Mouse (Mus musculus) forebrain, embryonic 12.5 days (tissue): ENCODE data around the gene Mmp11. TPM values are rescaled to one million over a fixed set of nuclear protein-coding genes. Genes with fewer than 3 reads are reported as not detected.

Experiments used
- ATAC-seq: fragments of 200-750 bp; cut with Nextera tagmentation; 2 replicates; pipeline ENCODE4 v1.8.0; 2017; ENCODE audit warnings: moderate TSS enrichment; ENCODE audit not compliant: low FRiP score
- H3K27ac ChIP-seq: fragments of 300-500 bp; sonication (generic); 2 replicates; pipeline ENCODE4 v1.5.1; 2016; ENCODE audit warnings: mild to moderate bottlenecking
- H3K27me3 ChIP-seq: fragments of 300-500 bp; sonication (generic); 2 replicates; pipeline ENCODE4 v1.6.1; 2016; ENCODE audit warnings: mild to moderate bottlenecking
- H3K36me3 ChIP-seq: fragments of 300-500 bp; sonication (generic); replicated peaks from 2 replicates; pipeline ENCODE4 v1.6.1; 2016; ENCODE audit warnings: mild to moderate bottlenecking
- H3K4me1 ChIP-seq: fragments of 300-500 bp; sonication (generic); 2 replicates; pipeline ENCODE4 v1.6.1; 2016
- H3K4me2 ChIP-seq: fragments of 300-500 bp; sonication (generic); 2 replicates; pipeline ENCODE4 v1.6.1; 2016; ENCODE audit warnings: mild to moderate bottlenecking, moderate library complexity
- H3K4me3 ChIP-seq: fragments of 300-500 bp; sonication (generic); replicated peaks from 2 replicates; pipeline ENCODE4 v1.5.1; 2016; ENCODE audit warnings: mild to moderate bottlenecking
- H3K9ac ChIP-seq: fragments of 300-500 bp; sonication (generic); 2 replicates; pipeline ENCODE4 v1.6.1; 2016; ENCODE audit warnings: mild to moderate bottlenecking
- H3K9me3 ChIP-seq: fragments of 300-500 bp; sonication (generic); 2 replicates; pipeline ENCODE4 v1.6.1; 2016
- WGBS: fragments of 180-500 bp; shearing (Covaris S2); methylation state at CpG from one replicate; pipeline ENCODE4 v1.1.7; 2016; 5-methylcytosine and 5-hydroxymethylcytosine counted together
- polyA plus RNA-seq: library from polyadenylated mRNA; unstranded; fragments of >200 nt; fragmentation: Nextera tagmentation; extraction: Ambion mirVana; gene quantifications from 2 replicates; pipeline ENCODE4 v1.2.1, GENCODE M21; 2016

The Mmp11 gene
- polyA plus RNA-seq, 1 experiment from 2014 or later = 33.3 TPM

DNA sequence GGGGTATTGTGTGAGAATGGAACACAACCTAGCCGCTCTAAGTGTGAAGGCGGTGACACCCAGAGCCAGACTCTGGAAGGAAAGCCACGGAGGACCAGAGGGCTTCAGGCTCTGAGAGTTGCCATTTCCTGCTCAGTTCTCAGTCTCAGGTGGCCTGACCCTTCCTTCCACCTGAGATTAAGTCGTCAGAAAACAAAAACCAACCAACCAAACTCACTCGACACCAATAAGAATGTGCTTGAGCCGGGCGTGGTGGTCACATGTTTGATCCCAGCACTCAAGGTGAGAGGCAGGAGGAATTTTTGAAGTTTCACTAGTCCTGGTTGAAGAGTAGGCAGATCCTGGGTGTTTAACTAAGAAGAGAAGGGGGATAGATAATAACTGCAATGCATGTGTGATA lies 9.6 kb upstream of the Mmp11 start:
- H3K9ac ChIP-seq = no peak overlapping the region
- no peak overlapping the region for H3K4me2 ChIP-seq
- ATAC-seq = no peak
- peaks cover 17% of the 10 kb centered on the region for H3K4me1 ChIP-seq
- no peaks in the 10 kb centered on the region for H3K9me3 ChIP-seq
- H3K4me3 ChIP-seq = no peak overlapping the region
- 86% methylated on average over 7 of the region's 7 CpGs for WGBS
- H3K27me3 ChIP-seq = peaks cover 33% of the 10 kb centered on the region
- H3K27ac ChIP-seq = no peak overlapping the region
- no peaks in the 10 kb centered on the region for H3K36me3 ChIP-seq

DNA sequence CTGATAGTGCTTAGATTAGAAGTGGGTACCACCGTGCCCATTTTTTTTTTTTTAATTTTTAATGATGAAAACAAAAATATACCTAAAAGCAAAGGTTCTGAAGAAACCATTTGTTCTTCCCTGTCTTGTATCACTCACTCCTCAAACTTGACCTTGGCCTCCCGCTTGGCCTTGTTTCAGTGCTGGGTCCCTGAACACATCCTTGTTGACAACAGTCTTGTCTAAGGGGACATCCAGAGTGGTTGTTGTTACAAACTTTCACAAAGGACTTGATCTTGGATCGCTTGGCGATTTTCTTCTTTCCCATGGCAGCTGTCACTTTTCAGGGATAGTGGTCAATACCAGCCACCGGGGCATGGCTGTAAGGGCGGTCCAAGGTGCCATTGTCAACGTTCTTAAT lies 8.9 kb upstream of the Mmp11 start:
- ATAC-seq = no peak
- H3K27me3 ChIP-seq = peaks cover 29% of the 10 kb centered on the region
- H3K4me3 ChIP-seq = no peak overlapping the region
- H3K4me1 ChIP-seq = peaks cover 16% of the 10 kb centered on the region
- no peak overlapping the region for H3K27ac ChIP-seq
- no peak overlapping the region for H3K4me2 ChIP-seq
- 94% methylated on average over 7 of the region's 7 CpGs for WGBS
- H3K9me3 ChIP-seq = no peaks in the 10 kb centered on the region
- no peak overlapping the region for H3K9ac ChIP-seq
- no peaks in the 10 kb centered on the region for H3K36me3 ChIP-seq

DNA sequence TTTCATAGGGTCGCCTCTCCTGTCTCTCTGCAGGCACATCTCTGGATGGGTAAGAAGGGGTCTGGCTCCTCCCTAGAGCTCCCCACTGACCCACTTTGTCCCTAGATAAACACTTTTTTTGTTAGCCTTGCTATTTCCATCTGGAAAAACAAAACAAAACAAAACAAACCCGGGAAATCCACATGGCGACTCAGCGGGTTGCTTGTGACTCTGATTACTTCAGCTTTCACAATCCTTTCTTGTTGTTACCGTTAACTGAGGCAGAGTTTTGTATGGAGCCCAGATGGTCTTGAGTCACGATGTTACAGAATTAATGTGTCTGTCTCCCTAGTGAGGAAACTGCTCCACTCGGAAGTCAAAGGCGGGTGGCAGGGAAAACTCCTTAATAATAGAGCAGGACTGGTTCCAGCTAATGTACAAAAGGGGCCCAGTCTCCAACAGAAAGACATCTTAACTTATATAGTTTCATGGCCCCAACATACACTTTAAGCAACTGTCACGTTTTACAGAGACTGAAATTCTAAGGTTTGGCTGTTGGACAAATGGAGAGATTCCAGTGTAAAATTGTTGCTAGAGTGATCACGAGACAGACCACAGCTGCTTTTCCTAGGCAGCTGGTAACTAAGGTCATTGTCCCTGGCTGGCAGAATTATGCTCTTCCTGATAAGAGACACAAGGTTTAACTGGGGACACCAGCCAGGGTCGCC lies 7.9 kb upstream of the Mmp11 start:
- H3K36me3 ChIP-seq = no peaks in the 10 kb centered on the region
- H3K9ac ChIP-seq = no peak overlapping the region
- no peaks in the 10 kb centered on the region for H3K9me3 ChIP-seq
- peaks cover 16% of the 10 kb centered on the region for H3K4me1 ChIP-seq
- 29% methylated on average over 11 of the region's 11 CpGs for WGBS
- H3K4me2 ChIP-seq = no peak overlapping the region
- H3K27ac ChIP-seq = no peak overlapping the region
- no peak overlapping the region for H3K4me3 ChIP-seq
- peaks cover 20% of the 10 kb centered on the region; the same call in 1 of the 2 replicates for H3K27me3 ChIP-seq
- ATAC-seq = 0 out of 2 replicates have a peak, but pooled peaks have one; percentile 30

DNA sequence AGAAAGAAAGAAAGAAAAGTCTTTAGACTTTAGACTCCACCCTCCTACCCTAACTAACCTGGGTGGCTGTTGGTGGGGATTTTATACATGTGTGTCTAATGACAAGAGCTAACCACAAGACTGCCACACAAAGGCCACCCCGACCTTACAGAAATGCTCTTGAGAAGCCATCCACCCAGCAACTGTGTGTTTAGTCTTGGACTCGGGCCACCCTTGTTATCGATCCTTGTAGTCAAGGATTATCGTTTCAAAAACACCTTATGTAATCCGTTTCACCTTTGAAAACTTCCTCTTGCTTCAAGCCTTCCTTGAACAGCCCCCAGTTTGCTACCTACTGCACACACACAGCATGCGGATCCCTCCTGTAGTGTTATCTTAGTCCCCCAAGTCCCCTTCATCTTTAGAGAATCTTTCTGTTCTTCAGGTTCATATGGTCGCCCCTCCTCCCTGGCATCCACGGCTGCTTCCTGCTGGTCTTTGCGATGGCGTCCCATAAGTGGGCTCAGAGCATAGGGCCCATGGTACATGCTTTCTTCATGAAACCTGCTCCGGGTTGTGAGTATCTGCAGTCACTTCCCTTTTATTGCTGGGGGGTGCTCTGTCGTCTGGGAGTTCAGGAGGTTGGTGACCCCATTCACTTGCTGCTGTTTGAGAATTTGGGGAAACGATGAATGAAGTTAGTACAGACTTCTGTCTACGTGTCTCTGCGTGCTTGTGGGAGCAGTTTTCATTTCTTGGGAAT lies 6.6 kb upstream of the Mmp11 start, which contains the start of gene Vpreb3:
Vpreb3 (plus strand) TSS at position 322 of the 742 bp plus-strand sequence.
- Histone ChIP-seq H3K9me3 (no peaks in the 10 kb centered on the region), H3K27me3 (peaks cover 21% of the 10 kb centered on the region), H3K4me3 (no peak within 1 kb of the TSS), H3K4me1 (peaks cover 16% of the 10 kb centered on the region), H3K4me2 (no peak within 1 kb of the TSS), H3K9ac (no peak within 1 kb of the TSS), H3K27ac (no peak within 1 kb of the TSS), H3K36me3 (no peaks in the 10 kb centered on the region)
- ATAC-seq = no peak
- WGBS = 84% methylated on average over 15 of the region's 15 CpGs

DNA sequence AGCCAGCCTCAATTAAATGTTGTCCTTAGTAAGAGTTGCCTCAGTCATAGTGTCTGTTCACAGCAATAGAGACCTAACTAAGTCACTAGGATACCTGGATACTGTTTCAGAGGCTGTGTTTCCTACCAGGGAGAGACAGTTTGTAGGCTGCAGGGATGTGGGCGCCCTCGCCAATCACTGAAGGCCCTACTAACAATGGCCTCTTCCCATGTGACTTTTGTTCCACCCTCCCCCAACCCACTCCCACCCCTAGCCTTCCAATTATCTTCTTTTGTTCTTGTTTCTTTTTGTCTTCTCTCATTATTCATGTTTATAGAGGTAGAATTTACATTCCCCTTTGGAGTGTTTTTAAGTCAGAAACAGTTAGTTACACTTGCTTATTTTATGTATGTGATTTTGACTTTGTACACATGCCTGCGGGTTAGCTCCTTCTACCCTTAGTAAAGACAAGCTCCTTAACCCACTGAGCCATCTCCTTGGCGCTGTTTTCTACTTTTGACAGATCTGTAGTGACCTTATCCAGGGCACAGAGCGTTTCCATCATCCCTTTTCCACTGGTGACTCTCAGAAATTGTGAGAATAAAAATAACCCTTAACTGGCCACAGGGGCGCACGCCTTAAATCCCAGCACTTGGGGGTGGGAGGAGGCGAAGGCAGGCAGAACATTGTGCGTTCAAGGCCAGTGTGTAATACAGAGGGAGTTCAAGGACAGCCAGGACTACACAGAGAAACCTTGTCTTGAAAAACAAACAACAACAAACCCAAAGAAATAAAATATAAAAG lies 4.9 kb upstream of the Mmp11 start:
- no peak overlapping the region for H3K4me3 ChIP-seq
- peaks cover 17% of the 10 kb centered on the region for H3K4me1 ChIP-seq
- peaks cover 38% of the 10 kb centered on the region for H3K27me3 ChIP-seq
- no peak for ATAC-seq
- no peaks in the 10 kb centered on the region for H3K36me3 ChIP-seq
- no peak overlapping the region for H3K9ac ChIP-seq
- H3K9me3 ChIP-seq = no peaks in the 10 kb centered on the region
- no peak overlapping the region for H3K27ac ChIP-seq
- 60% methylated on average over 9 of the region's 9 CpGs for WGBS
- no peak overlapping the region for H3K4me2 ChIP-seq

DNA sequence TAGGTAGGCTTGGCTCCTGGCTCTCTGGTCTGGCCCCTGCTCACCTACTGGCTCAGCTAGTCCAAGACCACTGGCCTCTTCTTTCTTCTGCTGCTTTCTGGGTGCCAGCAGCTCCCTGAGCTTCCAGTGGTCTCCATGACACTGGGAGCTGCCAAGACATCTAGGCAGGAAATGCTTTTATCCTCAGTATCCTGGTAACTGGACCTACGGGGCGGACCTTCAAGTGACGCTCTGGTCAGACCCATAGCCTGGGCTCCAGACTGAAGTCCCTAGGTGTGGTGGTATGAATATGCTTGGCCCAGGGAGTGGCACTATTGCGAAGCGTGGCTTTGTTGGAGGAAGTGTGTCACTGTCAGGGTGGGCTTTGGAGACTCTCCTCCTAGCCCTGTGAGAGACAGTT lies 4.2 kb upstream of the Mmp11 start, which contains the start of gene Gm867:
Gm867 (minus strand) TSS at position 153 of the 400 bp plus-strand sequence.
- WGBS = 83% methylated on average over 5 of the region's 5 CpGs
- H3K4me1 ChIP-seq = peaks cover 25% of the 10 kb centered on the region
- H3K4me2 ChIP-seq = no peak within 1 kb of the TSS
- H3K4me3 ChIP-seq = no peak within 1 kb of the TSS
- H3K9me3 ChIP-seq = no peaks in the 10 kb centered on the region
- no peaks in the 10 kb centered on the region for H3K36me3 ChIP-seq
- no peak for ATAC-seq
- H3K27ac ChIP-seq = no peak within 1 kb of the TSS
- H3K9ac ChIP-seq = no peak within 1 kb of the TSS
- H3K27me3 ChIP-seq = peaks cover 45% of the 10 kb centered on the region

DNA sequence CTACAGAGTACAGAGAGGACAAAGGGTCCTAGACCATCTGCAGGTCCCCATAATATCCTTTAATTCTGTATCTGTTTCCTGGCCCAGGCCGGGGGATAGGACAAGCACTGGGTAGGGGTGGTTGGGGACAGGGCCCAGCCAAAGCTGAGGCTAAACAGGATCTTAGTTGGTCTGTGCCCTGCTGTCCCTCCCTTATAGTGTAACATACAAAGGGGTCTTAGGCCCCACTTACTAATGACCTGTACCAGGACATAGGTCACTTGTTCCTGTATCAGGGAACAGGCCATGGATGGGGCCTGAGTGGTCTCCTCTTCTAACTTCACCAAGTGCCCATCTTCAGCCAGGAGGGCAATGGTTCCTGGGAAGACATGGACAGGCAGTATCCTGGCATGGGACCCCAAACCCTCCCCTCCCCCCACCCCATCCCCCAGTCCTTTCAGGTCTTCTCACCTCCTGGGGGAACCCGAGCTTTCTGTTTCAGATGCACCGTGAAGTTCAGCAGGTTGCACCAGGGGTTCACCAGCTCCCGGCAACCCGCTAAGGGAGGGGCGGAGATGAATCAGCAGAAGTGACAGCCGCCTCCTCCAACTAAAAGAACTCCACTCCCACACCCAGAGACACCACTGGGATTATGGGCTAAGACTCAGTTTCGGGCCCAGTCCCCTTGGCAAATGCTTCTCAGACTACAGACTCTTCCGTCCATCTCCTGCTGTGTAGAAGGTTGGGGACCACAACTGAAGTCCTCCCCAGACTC lies 3.4 kb upstream of the Mmp11 start:
- H3K27ac ChIP-seq = no peak overlapping the region

DNA sequence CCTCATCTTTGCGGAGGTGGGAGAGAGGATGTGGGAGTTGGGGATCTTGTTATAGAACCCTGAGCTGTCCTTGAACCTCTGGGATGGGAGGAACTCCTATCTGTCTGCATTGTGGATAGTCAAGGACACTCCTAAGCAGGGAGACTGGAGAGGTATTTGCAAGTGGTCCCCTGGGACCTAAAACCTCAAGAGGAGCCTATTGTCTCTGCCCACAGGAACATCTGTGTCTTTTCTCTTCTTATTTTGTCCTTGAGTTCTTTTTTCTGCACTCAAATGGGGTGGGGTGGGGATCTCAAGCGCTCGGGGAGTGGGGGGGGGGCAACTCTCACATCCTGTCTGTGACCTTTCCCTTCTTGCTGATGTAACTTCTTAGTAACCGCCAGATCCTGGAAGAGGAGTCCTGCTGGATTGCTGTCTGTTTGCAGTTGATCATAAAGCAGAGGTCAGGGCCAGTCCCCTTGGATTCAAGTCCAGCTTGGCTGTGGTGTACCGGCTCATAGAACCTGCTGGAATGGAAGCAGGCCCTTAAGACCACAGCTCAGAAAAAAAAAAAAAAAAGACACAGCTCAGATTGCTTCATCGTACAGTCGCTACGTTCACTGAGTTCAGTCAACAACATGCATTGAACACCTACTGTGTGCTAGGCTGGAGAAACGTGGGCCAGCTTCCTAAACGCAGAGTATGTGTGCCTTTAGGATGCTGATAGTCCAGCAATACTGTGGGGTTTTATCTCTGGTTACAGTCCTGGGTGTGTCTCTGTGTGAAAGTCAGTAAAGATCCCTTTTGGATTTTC lies 1.8 kb upstream of the Mmp11 start:
- no peaks in the 10 kb centered on the region for H3K9me3 ChIP-seq
- no peak overlapping the region for H3K27ac ChIP-seq
- no peak overlapping the region for H3K4me2 ChIP-seq
- no peak for ATAC-seq
- WGBS = 58% methylated on average over 10 of the region's 10 CpGs
- no peak overlapping the region for H3K9ac ChIP-seq
- no peak overlapping the region for H3K4me3 ChIP-seq
- H3K4me1 ChIP-seq = peaks cover 21% of the 10 kb centered on the region
- H3K27me3 ChIP-seq = peaks cover 65% of the 10 kb centered on the region
- no peaks in the 10 kb centered on the region for H3K36me3 ChIP-seq

More for the DNA sequence above, 3.4 kb upstream of the Mmp11 start:
- H3K4me3 ChIP-seq = no peak overlapping the region
- H3K4me2 ChIP-seq = no peak overlapping the region
- WGBS = 46% methylated on average over 9 of the region's 9 CpGs
- no peak for ATAC-seq
- H3K9ac ChIP-seq = no peak overlapping the region
- no peaks in the 10 kb centered on the region for H3K36me3 ChIP-seq
- peaks cover 54% of the 10 kb centered on the region for H3K27me3 ChIP-seq
- H3K9me3 ChIP-seq = no peaks in the 10 kb centered on the region
- peaks cover 30% of the 10 kb centered on the region for H3K4me1 ChIP-seq

DNA sequence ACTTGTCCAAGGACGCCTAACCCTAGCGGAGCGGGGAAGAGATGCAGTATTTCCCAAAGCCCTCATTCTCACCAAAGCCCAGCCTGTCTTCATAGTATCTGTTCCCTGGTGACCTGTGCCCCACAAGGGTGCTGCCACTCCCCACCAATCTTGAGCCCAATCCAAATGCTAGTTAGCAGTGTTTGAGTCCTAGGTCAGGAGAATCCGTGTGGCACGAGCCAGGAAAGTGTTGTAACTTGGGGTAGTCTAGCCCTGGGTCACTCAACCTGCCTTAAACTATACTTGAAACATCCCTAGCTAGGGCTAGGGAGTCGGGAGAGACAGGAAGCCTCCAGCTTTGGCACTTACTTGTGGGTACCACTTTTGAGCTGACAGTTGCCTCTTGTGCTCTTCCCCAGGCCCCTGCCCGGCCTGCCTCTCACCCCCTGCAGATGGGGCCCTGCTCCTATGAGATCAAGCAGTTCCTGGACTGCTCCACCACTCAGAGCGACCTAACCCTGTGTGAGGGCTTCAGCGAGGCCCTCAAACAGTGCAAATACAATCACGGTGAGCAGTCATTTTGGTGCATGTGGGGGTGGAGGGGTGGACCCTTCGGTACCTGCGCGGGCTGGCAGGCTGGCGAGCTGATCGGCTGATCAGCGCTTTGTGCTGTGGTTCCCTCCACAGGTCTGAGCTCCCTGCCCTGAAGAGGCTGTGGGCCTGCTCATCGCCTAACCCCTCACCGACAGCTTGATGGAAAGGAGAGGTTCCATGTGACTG lies 792 bp upstream of the Mmp11 start:
- no peak overlapping the region for H3K4me3 ChIP-seq
- no peak overlapping the region for H3K4me2 ChIP-seq
- H3K9ac ChIP-seq = no peak overlapping the region
- peaks cover 71% of the 10 kb centered on the region for H3K27me3 ChIP-seq
- no peaks in the 10 kb centered on the region for H3K36me3 ChIP-seq
- H3K4me1 ChIP-seq = peaks cover 31% of the 10 kb centered on the region
- no peak for ATAC-seq
- H3K27ac ChIP-seq = no peak overlapping the region
- 34% methylated on average over 18 of the region's 18 CpGs for WGBS
- H3K9me3 ChIP-seq = no peaks in the 10 kb centered on the region

DNA sequence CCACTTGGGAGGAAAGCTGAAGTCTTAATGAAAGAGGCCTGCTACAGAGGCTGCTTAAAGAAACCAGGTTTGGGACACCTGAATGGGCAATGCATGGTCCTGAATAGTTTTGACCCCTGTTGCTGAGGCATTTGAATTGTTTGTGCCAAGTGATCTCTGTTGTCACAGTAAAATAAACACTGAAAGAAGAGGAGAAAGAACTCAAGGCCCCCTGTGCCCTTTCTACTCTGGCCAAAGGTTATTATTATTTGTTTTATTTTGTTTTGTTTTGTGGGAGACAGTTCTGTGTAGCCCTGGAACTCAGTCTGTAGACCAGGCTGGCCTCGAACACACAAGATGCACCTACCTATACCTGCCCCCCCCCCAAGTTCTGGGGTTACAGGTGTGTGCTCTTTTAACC lies 1.3 kb downstream of the Mmp11 start:
- H3K4me3 ChIP-seq = peak overlapping the region; percentile 53; the same call in 1 of the 2 replicates
- H3K9ac ChIP-seq = no peak overlapping the region
- H3K4me1 ChIP-seq = peaks cover 46% of the 10 kb centered on the region
- ATAC-seq = no peak
- H3K36me3 ChIP-seq = no peaks in the 10 kb centered on the region
- peak overlapping the region; percentile 91 for H3K4me2 ChIP-seq
- no peak overlapping the region for H3K27ac ChIP-seq
- no peaks in the 10 kb centered on the region for H3K9me3 ChIP-seq
- WGBS = 81% methylated on average over 1 of the region's 1 CpGs
- H3K27me3 ChIP-seq = peaks cover 83% of the 10 kb centered on the region

DNA sequence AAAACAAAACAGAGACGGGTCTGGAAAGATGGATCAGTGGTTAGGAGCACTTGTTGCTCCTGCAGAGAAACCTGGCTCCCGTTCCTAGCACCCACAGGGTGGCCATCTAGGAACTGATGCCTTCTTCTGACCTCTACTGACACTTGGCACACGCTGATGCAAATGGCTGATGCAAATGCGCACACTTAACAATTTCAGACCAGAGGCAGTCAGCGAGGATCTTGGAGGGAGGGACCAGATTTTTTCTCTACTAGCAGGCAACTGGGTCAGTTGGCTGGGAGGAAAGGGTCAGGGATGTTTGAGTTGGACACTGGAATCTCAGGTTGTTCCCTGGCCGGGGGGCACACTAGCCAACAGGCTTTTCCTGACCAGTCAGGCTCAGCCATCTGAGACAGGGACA lies 3.4 kb downstream of the Mmp11 start, which contains the start of gene Chchd10:
Chchd10 (plus strand) TSS at position 240 of the 400 bp plus-strand sequence.
- H3K27me3 ChIP-seq = peaks cover 83% of the 10 kb centered on the region
- H3K4me1 ChIP-seq = peaks cover 48% of the 10 kb centered on the region
- 21% methylated on average over 6 of the region's 6 CpGs for WGBS
- no peak for ATAC-seq
- H3K9ac ChIP-seq = peak within 1 kb of the TSS; percentile 86
- H3K27ac ChIP-seq = peak within 1 kb of the TSS; percentile 14
- H3K36me3 ChIP-seq = peaks cover 3% of the 10 kb centered on the region
- H3K4me3 ChIP-seq = peak within 1 kb of the TSS; percentile 57
- no peaks in the 10 kb centered on the region for H3K9me3 ChIP-seq
- peak within 1 kb of the TSS; percentile 92 for H3K4me2 ChIP-seq
